Mouse (Mus musculus) heart, adult 11 months (tissue): Measurements from ENCODE around the gene Tmem177.

Experiments
- DNase-seq: peaks from one replicate; pipeline ENCODE4 v3.0.0; 2022

Gene Tmem177

DNA sequence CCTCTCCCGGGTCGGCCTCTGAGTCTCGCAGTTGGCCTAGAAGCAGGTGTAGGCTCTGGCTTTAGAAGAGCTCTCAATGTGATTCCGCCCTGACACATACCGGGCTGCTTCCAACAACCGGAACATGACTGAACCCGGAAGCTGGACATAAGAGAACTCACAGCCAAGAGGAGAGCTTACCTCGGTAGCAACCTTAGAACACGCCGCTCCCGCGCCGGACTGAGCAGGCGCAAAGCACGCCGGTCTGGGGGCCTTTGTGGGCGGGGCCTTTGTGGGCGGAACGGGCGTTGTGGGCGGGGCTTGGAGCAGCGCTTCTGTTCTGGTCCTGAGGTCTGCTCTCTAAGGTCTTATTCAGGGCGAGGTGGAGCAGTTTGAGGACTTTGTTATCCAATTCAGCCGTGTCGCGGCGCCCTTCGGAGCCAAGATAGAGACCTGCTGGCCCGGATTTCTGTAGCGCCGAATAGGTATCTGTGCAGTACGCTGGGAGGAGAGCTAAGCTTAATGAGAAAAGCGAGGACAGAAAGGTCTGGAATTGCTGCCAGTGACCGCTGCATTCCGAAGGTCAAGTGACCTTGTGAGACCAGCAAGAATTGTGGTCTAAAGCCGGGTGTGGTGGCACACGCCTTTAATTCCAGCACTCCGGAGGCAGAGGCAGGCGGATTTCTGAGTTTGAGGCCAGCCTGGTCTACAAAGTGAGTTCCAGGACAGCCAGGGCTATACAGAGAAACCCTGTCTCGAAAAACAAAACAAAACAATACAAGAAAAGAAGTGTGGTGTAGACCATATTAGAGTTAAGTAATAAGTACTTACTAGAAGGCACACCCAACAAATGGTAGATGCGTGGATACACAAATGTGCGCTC lies at the start of gene Tmem177:
Tmem177 (minus strand) TSS at position 256 of the 862 bp plus-strand sequence.
- peak; percentile 99 for DNase-seq

DNA sequence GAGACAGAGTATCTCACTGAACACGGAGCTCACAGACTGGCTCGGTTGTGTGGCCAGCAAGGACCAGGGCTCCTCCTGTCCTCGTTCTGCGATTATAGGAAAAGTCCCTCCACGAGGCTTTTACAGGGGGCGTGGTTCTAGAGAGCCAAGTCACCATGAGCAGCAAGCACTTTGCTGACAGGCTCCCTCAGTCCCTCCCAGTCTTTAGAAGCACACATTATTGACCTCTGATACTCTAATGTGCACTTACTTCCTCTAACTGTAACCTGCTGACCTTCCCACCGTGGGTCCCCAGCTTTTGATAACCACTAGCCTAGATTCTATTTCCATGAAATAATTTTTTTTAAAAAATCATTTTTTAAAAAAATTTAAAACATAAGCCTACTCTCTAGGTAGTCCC lies 46.9 kb upstream of the Tmem177 start:
- peak; percentile 49 for DNase-seq

DNA sequence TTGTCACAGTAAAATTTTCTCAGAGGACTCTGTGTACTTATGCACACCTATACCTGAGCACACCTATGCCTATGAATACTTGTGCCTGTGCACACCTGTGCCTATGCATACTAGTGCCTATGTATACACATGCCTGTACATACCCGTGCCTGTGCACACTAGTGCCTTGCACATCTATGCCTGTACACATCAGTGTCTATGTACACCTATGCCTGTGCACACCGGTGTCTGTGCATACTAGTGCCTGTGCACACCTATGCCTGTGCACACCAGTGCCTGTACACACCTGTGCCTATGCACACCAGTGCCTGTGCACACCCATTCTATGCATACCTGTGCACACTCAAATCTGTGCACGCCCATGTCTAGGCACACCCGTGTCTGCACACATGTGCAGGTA lies 46.5 kb upstream of the Tmem177 start:
- DNase-seq = peak; percentile 40

DNA sequence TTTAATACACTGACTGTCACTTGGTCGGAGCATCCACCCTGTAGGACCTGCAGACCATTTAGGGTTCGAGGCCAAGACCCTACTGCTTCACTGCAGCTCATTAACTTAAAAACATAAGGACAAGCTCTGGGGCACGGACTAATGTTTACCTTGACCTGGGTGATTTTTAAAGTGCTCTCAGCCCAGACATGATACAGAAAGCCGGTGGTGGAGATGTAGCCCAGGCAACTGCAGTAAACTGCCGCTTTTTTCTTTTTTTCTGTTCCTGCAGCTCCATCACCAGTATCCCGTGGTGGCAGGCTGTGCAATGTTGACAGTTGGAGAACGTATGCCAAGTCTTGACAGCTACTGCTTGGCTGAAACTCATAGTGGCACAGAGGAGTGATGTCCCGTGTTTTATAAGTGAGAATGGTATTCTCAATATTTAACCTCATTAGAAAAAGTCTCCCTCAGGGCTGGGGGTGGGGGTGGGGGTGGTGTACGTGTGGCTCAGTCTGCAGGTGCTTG lies 44.8 kb upstream of the Tmem177 start:
- DNase-seq = peak; percentile 76

DNA sequence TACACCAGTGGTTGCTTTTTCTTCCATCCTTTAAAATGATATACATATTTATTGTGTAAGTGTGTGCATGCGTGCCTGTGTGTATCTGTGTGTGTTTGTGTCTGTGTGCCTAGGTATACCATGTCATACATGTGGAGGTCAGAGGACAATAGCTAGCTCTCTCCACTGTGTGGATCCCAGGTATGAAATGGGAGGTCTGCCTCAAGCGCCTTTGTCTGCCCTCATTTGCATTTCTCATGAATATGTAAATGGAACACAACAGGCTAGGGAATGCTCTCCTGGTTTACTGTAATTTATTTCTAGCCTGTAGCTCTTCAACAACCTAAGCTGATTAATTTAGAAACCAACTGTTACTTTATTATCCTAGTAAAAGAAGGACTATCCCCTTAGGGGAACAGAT lies 41.7 kb upstream of the Tmem177 start:
- peak; percentile 39 for DNase-seq

DNA sequence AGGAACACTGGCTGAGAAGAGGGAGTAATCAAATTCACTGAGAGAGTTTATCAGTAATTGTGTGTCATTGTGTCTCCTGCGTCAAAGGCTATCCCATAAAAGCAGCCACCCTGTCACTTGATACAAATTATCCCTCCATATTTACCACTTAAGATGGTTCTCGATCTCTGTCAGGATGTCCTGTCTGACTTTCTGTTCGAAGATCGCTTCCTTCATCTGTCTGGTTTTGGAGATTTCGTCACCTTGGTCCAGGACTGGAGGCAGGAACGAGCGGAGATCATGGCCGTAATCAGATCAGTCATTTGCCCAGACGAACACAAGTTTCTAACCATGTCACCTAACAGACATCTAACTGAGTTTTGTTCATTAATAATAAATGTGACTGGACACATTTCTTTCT lies 40.4 kb upstream of the Tmem177 start:
- peak; percentile 46 for DNase-seq

DNA sequence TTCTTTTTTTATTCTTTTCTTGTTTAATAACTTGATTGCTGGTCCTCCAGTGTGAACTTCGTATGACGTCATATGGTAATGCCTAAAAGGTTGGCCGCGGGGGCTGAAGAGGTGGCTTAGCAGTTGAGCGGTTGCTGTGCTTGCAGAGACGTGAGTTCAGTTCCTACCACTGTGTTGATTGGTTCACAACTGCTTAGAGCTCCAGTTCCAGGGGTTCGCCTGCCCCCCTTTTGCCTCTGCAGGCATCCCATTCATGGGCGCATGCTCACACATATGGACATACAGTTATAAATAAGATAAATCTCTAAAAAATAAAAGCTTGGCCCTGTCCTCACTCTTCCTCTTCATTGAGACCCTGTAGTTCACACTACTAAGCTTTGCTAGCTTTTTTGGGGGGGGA lies 37.1 kb upstream of the Tmem177 start:
- DNase-seq = peak; percentile 85

DNA sequence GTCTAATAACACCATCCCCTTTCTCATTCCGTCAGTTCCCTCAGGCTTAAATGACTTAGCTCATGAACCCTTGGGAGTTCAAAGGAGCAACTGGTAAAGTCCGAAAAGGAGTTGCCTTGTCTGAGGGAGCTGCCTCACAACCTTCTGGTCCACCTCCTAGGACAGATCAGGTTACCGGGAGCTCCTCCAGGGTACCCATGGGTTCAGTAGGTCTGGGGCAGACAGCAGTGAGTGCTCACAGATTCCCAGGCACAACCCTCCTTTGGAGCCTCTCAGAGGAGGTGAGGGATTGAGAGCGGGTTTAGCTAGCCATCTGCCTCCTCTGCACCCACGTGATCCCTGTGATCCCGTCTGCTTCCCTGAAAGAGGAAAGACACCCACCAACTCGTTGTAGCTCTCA lies 23.9 kb upstream of the Tmem177 start:
- DNase-seq = peak; percentile 57

DNA sequence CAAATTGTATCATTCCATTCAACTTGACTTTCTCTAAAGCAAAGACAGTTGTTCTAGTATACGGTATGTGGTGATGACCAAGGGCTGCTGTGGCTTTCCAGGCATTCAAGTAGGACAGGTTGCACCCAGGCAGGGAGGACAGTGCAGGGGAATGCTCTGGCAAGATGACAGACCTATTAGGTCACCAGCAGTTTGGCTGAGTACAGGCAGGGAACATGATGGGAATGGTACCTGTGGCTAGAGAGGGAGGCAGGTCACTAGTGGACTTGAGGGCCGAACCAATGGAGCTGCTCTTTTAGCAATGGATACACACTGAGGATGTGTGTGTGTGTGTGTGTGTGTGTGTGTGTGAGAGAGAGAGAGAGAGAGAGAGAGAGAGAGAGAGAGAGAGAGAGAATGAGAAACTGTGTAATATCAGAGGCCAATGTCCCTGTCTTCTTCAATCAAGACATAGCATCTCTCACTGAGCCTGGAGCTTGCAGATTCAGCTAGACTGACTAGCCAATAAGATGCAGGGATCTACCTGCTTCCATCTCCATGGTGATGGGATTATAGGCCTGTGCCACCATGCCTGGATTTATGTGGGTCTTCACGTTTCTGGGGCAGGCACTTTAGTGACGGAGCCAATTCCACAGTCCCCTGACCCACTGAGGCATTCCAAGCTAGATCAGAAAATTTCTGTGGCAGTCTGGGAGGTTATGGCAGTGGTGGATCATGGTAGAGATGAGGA lies 18.6 kb upstream of the Tmem177 start:
- peak; percentile 82 for DNase-seq

DNA sequence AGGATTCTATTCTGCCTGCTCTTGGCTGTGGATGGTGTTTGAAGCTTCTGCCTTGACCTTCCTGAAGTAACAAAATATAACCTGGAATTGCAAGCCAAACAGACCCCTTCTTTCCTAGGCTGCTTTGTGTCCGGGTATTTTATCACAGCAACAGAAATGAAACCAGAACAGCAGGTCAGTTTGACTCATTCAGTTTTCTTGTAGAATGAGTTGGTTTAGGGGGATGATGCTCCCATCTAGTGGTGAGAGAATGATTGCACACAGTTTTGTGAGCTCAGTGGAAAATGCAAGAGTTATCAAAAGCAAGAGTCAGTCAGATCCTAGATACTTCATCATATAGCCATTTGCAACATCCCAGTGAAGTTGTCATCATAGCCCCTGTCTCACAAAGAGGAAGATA lies 16.7 kb upstream of the Tmem177 start:
- DNase-seq = peak; percentile 60

DNA sequence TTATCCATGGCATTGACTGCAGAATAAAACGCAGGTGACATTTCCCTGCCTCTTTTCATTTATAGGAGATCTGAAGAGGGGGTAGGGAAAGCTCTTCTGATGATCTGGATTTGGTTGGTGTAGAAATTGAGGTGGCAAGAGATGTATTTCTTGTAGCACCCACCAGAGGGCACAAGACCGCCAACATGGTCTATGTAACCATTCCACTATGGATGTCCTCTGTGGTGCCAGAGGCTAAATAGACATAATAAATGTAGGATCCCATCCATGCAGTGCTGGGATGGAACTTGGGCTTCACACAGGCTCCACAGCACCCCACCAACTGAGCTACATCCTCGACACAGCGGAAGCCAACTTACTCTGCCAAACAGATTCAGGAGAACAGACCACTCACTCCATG lies 6.3 kb upstream of the Tmem177 start:
- peak; percentile 82 for DNase-seq

DNA sequence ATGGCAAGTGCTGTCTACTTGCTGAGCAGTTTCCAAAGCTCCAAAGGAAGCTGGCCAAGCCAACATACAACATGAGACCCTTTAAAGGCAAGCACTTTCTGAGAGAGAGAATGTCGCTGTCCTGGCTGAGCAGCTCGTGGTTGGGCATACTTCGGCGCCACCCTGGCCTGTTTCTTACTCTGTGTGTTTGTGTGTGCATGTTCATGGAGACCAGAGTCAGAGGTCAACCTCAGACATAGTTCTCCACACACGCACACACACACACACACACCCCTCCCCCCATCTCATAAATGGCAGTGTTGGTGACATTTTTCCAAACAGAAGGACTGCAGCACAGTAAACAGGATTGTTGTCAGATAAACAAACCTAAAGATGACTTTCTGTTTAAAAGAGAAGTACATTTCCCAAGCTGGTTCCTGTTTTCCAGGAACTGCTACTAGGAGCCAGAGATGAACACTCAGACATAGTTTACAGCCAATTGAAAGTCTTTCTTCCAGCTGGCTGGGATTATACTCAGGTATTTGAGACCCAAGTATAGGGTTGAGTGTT lies 3.9 kb upstream of the Tmem177 start:
- DNase-seq = no peak

DNA sequence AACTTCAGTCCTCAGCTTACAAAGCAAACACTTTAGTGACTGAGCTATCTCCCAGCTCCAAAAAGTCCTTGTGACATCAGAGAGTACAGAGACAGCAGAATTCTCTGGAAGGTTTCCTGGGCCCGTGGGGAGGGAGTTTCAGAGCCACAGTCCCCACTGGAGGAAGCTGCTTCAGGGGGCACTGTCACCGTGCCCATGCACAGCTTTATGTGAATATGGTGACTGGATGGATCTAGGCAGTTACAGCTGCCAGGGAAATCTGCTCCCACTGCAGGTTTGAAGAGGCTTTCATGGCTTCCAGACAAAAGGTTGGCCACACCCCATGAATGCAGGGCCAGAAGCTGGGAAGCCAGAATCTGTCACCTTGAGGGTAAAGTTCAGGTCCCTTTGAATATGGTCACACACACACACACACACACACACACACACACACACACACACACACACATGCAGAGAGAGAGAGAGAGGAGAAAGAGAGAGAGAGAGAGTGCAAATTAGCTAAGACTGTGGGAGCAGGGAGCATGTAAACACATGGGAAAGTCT lies 5.7 kb downstream of the Tmem177 start:
- DNase-seq = no peak

DNA sequence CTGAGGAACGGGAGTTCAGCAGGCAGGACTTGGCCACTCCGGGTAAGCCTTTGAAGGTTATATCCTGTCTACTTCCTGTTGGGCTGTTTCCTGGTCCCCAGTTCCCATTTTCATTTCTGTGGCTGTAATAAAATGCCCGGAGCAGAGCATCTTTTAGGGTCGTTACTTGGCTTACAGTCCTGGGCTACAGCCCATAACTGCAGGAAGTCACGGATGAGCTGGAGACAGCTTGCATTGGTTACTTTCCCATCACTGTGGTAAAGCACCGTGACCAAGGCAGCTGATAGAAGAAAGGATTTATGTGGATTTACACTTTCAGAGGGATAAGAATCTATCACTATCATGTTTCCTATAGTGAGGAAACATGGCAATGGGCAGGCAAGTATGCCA lies 9.8 kb downstream of the Tmem177 start:
- no peak for DNase-seq

DNA sequence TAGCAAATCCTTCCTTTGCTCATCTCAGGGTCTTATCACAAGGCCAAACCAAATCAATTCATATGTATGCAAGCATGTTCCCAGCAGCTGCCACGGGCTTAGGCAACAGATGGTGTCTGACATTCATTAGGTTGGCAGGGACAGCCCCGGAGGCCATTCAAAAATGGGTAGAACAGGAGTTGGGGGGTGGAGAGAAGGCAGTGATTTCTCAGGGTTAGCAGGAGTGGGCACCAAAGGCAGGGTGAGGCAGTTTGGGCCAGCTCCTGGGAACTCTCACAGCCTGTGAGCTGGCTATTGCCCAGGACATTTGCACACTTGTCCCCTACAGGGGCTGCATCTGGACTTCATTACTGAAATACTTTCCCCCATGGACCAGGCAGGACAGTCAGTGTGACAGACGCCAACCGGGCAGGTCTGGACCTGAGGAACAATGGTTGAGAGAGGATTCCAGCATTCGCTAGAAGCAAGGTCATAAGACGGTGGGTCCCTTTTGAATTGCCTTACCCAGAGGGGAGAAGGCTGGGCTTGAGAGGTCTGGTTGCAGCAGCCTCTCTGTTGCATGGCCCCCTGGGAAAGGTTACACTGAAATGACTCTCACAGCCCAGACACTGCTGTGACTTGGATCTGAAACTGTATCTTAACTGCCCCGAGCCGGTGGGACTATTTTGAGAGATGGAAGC lies 10.3 kb downstream of the Tmem177 start:
- DNase-seq = peak; percentile 82

DNA sequence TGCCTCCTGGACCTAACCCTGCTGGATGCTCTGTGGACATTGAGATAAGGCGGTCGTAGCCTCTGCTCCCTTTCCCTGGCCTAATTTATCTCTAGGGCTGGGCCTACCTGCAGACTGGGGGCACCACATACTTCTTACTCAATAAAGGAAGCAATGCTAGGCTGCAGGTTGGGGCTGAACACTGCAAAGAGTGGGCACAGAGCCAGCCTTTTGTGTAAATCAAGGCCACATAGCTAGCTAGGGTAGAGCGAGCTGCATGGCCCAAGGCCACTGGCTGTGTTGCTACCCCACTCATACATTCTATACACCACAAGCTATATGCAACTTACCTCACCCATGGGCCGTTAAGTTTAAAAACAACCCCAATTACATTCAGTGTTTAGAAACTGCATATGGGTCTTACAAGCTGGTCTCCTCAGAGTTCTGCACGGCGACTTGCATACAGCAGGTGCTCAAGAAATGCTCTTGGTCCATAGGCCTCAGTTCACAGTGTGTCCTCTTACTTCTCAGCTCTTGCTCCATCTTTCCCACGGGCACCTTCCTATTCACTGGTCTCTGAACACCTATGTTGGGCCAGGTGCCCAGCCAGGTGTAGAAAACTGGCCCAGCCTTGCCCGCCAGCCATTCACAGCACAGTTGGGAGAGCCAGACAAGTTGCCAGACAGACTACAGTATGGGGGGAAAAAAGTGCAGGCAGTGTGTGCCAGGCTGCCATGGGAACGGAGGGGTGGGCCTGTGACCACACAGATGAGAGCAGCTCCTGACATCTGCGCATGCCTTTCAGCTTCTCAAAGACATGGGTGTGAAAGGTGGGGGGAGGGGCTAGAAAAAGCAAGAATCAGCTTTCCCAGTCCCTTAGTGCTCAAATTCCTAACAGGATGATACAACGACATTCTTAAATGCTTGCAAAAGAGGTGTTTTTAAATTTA lies 13.5 kb downstream of the Tmem177 start:
- DNase-seq = no peak

DNA sequence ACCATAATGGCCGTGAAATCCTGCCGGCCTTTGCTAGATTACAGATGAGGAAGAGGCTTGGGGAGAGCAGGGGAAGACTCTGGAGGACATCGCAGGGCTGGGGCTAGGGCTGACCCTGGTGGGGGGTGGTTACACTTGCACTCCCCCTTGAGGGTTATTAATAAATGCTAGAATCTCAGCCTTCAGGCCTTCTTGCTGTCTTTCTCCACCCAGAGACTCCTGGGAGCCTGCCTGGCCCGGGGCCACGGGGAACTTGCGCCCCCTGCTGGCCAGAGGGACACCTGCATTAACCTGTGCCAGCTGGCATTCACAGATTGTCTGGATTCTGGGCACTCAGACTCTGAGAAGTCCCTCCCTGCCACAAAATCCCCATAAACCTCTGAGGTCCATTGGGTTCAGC lies 18.1 kb downstream of the Tmem177 start:
- peak; percentile 92 for DNase-seq

DNA sequence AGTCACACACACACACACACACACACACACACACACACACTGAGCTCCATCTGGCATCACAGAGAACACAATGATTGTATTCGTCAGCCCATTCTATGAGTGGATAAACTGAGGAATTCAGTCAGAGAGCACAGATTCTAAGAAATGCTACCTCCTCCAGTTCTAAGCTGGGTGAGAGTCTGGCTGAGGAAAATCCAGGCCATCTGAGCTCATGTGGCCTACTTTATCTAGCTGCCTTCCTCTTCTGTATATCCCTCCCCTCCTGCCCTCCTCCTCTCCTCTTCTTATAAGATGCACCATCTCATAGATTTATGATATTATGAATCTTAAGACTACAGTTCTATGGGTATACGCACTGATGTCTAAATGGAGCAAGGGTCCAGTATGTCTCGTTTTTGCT lies 19.4 kb downstream of the Tmem177 start:
- DNase-seq = no peak

DNA sequence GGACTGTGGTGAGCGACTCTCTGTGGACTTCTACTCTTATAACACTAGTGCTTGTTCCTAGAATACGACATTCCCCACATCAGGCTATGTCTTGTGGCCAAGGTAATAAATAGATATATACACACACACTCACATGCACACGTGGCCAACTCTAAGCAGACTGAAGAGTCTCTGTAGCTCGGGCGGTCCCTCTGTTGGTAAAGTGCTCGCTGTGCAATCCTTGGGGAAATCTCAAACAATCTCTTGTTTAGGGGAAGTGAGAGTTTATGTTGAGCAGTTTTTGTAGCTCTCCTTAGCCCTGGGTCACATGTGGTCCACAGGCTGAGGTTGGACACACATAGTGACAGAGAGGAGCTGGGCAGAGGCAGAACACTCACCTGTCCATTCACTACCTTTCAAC lies 20.1 kb downstream of the Tmem177 start:
- no peak for DNase-seq

DNA sequence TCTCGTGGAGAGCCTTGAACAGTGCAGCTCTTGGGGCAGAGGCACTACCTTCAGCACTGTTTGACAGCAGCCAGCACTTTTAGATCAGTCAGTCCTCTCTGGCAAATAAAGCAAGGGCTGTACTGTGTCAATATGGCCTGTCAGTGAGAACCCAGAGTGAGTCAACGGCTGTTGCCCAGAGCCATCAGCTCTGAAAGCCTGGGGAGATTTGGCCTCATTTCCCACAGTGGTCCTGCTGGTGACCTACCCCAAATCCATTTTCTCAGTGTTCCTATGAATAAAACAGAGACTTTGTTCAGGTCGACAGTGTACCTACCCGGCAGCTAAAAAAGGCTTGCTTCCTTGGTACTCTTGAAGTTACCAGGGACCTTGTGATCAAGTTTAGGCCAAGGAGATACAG lies 21.1 kb downstream of the Tmem177 start:
- DNase-seq = no peak

DNA sequence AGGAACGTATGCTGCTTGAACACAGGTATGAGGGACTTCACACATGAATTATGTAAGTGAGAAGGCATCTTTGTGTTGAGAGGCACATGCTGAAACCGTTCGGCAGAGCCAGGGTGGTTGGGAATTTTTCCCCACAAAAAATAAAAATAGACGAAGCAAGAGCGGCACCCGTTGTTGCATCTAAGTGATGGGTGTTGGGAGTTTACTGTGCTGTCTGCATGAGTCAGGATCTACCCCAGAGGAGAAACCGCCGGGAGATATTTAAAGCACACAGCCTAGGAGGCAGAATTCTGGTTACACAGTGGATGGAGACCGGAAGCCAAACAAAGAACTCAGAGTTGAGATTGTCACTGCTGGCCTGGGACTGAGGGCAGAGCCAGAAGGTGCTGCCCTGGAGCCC lies 21.9 kb downstream of the Tmem177 start:
- DNase-seq = peak; percentile 66

DNA sequence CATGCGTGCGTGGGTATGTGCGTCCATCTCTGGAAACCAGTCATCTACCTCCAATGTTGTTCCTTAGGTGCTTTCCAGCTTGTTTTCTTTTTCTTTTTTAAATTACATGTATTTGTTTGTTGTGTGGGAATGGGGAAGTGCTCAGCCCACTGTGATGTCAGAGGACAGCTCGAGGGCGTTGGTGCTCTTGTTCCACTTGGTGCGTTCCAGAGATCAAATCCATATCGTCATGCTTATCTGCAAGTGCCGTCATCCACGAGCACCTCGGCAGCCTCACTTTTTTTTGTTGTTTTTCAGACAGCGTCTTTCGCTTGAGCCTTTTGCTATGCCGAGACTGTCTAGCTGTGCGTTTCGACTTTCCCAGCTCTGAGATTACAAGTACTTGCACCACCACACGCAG lies 23.7 kb downstream of the Tmem177 start:
- DNase-seq = no peak
